Mouse (Mus musculus) hindbrain, embryonic 11.5 days (tissue): ENCODE measurements around the gene Kcnj14. TPM values are rescaled to one million over a fixed set of nuclear protein-coding genes. Genes with fewer than 3 reads are reported as not detected.
A peak's percentile ranks its signal among the peaks of the same experiment; 100 is the strongest.

ENCODE experiments used
- ATAC-seq: fragments of 200-750 bp; cut with Nextera tagmentation; 2 replicates; pipeline ENCODE4 v1.8.0; 2017; ENCODE audit warnings: mild to moderate bottlenecking, moderate TSS enrichment, moderate library complexity; ENCODE audit not compliant: low FRiP score
- DNase-seq: peaks from one replicate; pipeline ENCODE4 v3.0.0-alpha.2; 2015; ENCODE audit warnings: low spot score
- H3K27ac ChIP-seq: fragments of 300-500 bp; sonication (generic); 2 replicates; pipeline ENCODE4 v1.5.1; 2014; ENCODE audit warnings: mild to moderate bottlenecking, low read depth, low read length
- H3K27me3 ChIP-seq: fragments of 300-500 bp; sonication (generic); 2 replicates; pipeline ENCODE4 v1.6.1; 2014; ENCODE audit warnings: mild to moderate bottlenecking, low read length, moderate library complexity, mixed read lengths; ENCODE audit not compliant: control insufficient read depth, insufficient read depth
- H3K36me3 ChIP-seq: fragments of 300-500 bp; sonication (generic); 2 replicates; pipeline ENCODE4 v1.6.1; 2014; ENCODE audit warnings: mild to moderate bottlenecking, low read length, moderate library complexity, mixed read lengths; ENCODE audit not compliant: control insufficient read depth, insufficient read depth
- H3K4me1 ChIP-seq: fragments of 300-500 bp; sonication (generic); replicated peaks from 2 replicates; pipeline ENCODE4 v1.6.1; 2014; ENCODE audit warnings: low read length, mixed read lengths; ENCODE audit not compliant: control insufficient read depth, insufficient read depth
- H3K4me2 ChIP-seq: fragments of 300-500 bp; sonication (generic); replicated peaks from 2 replicates; pipeline ENCODE4 v1.6.1; 2014; ENCODE audit warnings: mild to moderate bottlenecking, low read depth, low read length
- H3K4me3 ChIP-seq: fragments of 300-500 bp; sonication (generic); 2 replicates; pipeline ENCODE4 v1.5.1; 2014; ENCODE audit warnings: low read depth, low read length
- H3K9ac ChIP-seq: fragments of 300-500 bp; sonication (generic); 2 replicates; pipeline ENCODE4 v1.6.1; 2014; ENCODE audit warnings: low read depth, low read length
- H3K9me3 ChIP-seq: fragments of 300-500 bp; sonication (generic); 2 replicates; pipeline ENCODE4 v1.6.1; 2016; ENCODE audit warnings: low read length; ENCODE audit not compliant: control insufficient read depth
- WGBS: fragments of 180-500 bp; shearing (Covaris S2); extraction: QIAGEN DNeasy Blood & Tissue Kit; methylation state at CpG from one replicate; pipeline ENCODE4 v1.1.7; 2014; 5-methylcytosine and 5-hydroxymethylcytosine counted together
- polyA plus RNA-seq: library from polyadenylated mRNA; unstranded; fragments of >200 nt; fragmentation: Nextera tagmentation; extraction: Ambion mirVana; gene quantifications from 2 replicates; pipeline ENCODE4 v1.2.1, GENCODE M21; 2014

The Kcnj14 gene
- polyA plus RNA-seq, 1 experiment from 2014 or later: 0.48 TPM

DNA sequence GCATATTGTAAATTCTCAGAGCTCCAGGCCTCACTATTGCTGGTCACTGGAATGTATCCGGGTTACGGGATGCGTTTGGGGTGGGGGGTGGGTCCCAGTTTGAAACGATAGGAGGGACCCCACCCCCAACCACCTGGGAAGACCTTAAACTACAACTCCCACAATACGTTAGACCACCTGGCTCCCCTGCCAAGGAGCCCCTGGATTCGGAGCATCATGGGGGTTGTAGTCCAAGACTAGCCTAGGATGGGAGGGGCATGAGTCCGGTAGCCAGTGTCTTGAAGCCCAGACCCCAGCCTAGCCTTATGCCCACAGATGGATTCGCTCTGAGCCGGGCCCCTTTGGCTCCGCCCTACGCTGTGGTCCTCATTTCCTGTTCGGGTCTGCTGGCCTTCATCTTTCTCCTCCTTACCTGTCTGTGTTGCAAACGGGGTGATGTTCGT, 38.4 kb downstream of the Kcnj14 start:
- H3K4me1 ChIP-seq: peaks cover 6% of the 10 kb centered on the region; the same call in 1 of the 2 replicates
- H3K9me3 ChIP-seq: no peaks in the 10 kb centered on the region
- ATAC-seq (peak; percentile 66), DNase-seq (peak; percentile 86)
- no peaks in the 10 kb centered on the region for H3K27me3 ChIP-seq
- H3K27ac ChIP-seq: peak overlapping the region; percentile 89
- peak overlapping the region; percentile 79 for H3K4me2 ChIP-seq
- H3K4me3 ChIP-seq: peak overlapping the region; percentile 77
- H3K9ac ChIP-seq: peak overlapping the region; percentile 86
- peaks cover 11% of the 10 kb centered on the region for H3K36me3 ChIP-seq
- under 1% methylated on average over 14 of the region's 14 CpGs for WGBS

DNA sequence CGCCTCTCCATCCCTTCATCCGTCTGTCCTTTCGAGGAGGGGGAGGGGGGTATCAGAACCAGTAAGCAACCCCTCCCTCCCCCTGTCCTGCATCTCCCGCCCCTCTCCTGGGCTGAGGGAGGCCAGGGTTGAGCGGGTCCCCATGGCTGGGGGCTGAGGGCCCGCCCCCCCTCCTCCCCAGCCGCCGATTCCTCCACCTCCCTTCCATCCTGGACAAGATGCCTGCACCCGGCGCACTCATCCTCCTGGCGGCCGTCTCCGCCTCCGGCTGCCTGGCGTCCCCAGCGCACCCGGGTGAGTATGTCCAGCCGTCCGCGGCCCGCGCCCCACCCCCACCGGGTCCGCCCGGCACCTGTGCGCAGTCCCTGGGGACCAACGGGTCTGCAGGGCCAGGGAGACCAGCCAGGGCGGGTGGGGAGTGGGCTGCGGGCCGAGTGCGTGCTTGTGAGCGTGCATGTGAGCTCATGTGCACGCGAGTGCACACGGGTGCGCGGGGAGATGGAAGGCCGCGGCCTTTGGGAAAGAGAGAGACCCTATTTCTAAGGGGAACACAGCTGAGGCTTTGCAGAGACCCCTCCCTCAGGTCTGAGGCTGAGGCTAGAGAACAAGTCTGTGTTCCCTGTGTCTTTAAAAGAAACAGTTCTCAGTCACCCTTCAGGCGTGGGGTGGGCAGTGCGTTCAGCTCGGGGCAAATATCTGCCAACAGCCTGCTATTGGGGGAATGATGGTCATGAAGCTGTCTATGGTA, 39.0 kb downstream of the Kcnj14 start:
- peak overlapping the region; percentile 79 for H3K4me2 ChIP-seq
- H3K4me3 ChIP-seq: peak overlapping the region; percentile 77
- peaks cover 6% of the 10 kb centered on the region; the same call in 1 of the 2 replicates for H3K4me1 ChIP-seq
- DNase-seq (no peak), ATAC-seq (peak; percentile 67)
- peaks cover 11% of the 10 kb centered on the region for H3K36me3 ChIP-seq
- no peaks in the 10 kb centered on the region for H3K9me3 ChIP-seq
- H3K27ac ChIP-seq: peak overlapping the region; percentile 89
- H3K9ac ChIP-seq: peak overlapping the region; percentile 86
- WGBS: under 1% methylated on average over 35 of the region's 42 CpGs
- H3K27me3 ChIP-seq: no peaks in the 10 kb centered on the region

DNA sequence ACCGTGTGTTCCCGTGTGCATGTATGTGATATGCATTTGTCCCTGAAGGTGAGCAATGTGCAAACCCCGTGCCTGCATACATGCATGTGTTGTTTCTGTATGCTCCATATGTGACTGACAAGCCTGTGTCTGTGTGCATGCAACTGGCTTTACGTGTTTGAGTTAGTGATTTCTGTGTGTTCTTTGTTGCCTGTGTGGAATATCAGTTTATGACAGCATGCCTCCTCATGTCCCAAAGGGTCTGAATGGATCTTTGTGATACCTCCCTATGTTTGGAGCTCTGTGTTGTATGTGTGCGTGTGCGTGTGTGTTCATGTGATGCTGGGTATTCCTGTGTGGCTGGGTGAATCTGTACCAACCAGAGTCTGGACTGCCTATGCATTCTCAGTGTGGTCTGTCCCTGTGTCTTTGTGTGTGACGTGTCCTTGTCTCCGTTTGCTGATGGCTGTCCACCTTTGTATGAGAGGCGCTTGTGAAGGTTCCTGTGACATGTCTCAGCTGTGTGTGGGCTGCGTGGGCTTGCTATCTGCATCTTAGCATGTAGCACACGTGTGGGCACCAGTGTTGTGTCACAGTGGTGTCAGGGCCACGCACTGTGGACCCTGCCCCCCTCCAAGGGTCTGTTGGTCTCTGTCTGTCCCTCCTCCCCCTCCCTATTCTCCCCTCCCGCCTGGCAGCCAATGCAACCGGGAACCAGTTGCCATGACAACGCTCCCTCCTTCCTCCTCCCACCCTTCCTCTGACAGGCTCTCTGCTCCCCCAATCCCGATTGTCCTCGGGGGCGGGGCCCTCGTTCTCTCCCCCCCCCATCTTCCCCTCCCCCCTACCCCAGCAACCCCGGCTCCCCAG, 39.8 kb downstream of the Kcnj14 start, which contains the start of gene Sult2b1:
Sult2b1 (minus strand) TSS at position 146 of the 849 bp plus-strand sequence.
- no peaks in the 10 kb centered on the region for H3K27me3 ChIP-seq
- ATAC-seq: peak; percentile 78
- H3K9ac ChIP-seq: peak within 1 kb of the TSS; percentile 86
- WGBS: 23% methylated on average over 19 of the region's 20 CpGs
- peak within 1 kb of the TSS; percentile 89 for H3K27ac ChIP-seq
- H3K4me1 ChIP-seq: peaks cover 6% of the 10 kb centered on the region; the same call in 1 of the 2 replicates
- DNase-seq: peak; percentile 96
- H3K4me3 ChIP-seq: peak within 1 kb of the TSS; percentile 77
- H3K4me2 ChIP-seq: peak within 1 kb of the TSS; percentile 79
- peaks cover 6% of the 10 kb centered on the region for H3K36me3 ChIP-seq
- no peaks in the 10 kb centered on the region for H3K9me3 ChIP-seq

DNA sequence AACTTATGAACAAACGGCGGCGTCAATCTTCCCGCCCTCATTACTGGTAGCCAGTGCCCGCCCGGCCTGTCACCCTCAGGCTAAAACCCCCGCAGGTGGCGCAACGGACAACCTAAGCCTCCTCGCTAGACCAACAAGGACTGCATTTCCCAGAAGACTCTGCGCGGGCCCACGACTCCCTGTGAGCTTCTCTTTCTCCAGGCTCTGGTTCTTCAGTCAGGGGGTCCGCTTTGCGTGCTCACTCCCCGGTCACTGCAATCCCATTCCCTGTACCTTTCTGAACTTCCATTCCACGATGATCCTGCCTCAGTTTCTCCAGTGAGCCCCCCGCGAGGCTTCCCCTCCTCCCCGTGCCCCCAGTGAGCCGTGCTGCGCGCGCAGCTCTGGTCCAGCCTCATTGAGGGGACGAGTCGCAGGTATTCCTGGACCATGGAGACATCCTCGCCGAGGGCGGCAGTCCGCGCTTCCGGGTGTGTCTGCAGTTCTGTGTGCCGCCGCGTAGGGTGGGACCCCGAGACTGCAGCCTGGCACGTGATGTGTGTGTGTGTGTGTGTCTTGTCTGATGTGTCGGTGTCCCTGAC, 41.0 kb downstream of the Kcnj14 start, which contains the start of gene Lmtk3:
Lmtk3 (plus strand) TSS at position 228 of the 581 bp plus-strand sequence.
- peak within 1 kb of the TSS; percentile 54 for H3K4me2 ChIP-seq
- no peaks in the 10 kb centered on the region for H3K36me3 ChIP-seq
- ATAC-seq: peak; percentile 31
- H3K27me3 ChIP-seq: no peaks in the 10 kb centered on the region
- peak within 1 kb of the TSS; percentile 89 for H3K27ac ChIP-seq
- under 1% methylated on average over 38 of the region's 38 CpGs for WGBS
- DNase-seq: peak; percentile 81
- H3K9ac ChIP-seq: peak within 1 kb of the TSS; percentile 60
- H3K9me3 ChIP-seq: no peaks in the 10 kb centered on the region
- peaks cover 6% of the 10 kb centered on the region; the same call in 1 of the 2 replicates for H3K4me1 ChIP-seq
- H3K4me3 ChIP-seq: peak within 1 kb of the TSS; percentile 77

DNA sequence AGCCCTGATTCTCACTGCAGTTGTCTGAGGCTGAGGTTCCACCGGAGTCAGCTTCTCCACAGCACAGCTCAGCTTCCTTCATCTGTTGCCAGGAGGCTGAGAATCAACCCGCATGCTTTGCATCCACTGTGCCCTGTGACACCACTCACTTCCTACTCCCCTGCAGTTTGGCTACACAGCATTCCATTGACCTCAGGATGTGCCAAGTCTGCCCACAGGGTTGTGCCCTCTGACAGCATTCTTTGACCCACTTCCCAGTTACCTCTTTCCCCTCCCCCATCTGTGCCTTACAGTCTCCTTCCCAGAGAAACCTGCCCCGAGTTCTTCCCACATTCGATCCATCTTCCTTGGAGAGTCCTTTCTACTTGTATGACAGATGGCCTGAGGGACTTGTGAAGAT, 42.3 kb downstream of the Kcnj14 start:
- Histone ChIP-seq H3K36me3 (no peaks in the 10 kb centered on the region), H3K4me2 (no peak overlapping the region), H3K27me3 (0 out of 2 replicates have a peak, but pooled peaks cover 2% of the 10 kb centered on the region), H3K4me3 (no peak overlapping the region), H3K9ac (no peak overlapping the region), H3K9me3 (no peaks in the 10 kb centered on the region), H3K4me1 (peaks cover 6% of the 10 kb centered on the region; the same call in 1 of the 2 replicates), H3K27ac (no peak overlapping the region)
- ATAC-seq (no peak), DNase-seq (no peak)
- 78% methylated on average over 4 of the region's 4 CpGs for WGBS

DNA sequence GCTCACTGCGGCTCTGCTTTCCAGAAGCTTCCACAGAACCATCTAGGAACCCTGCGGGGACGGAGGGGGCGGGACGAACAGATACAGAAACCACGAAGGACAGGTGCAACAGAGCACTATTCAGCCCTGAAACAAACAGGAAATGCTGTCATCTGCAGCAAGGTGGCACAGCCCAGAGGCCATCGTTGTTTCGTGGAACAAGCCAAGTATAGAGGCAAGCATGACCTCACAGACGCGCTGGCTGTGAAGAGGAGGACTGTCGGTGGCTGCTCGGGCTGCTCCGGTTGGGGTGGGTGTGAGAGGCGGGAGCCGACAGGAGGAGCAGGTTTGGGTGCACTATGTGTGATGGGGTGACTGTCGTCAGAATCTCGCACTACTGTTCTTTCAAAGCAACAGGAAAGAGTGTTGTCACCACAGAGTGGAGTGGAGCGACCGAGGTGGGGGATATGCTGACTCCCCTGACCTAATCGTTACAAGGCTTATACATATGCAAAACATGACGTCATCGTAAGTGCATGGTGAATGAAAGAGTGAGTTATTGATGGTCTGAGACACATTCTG, 45.4 kb downstream of the Kcnj14 start:
- Histone ChIP-seq H3K27ac (no peak overlapping the region), H3K9me3 (no peaks in the 10 kb centered on the region), H3K4me2 (no peak overlapping the region; the same call in 1 of the 2 replicates), H3K4me3 (no peak overlapping the region), H3K4me1 (no peaks in the 10 kb centered on the region; the same call in 1 of the 2 replicates), H3K36me3 (no peaks in the 10 kb centered on the region), H3K9ac (0 out of 2 replicates have a peak overlapping the region, but pooled peaks have one; percentile 23), H3K27me3 (0 out of 2 replicates have a peak, but pooled peaks cover 2% of the 10 kb centered on the region)
- 20% methylated on average over 22 of the region's 22 CpGs for WGBS
- ATAC-seq (no peak), DNase-seq (no peak)

DNA sequence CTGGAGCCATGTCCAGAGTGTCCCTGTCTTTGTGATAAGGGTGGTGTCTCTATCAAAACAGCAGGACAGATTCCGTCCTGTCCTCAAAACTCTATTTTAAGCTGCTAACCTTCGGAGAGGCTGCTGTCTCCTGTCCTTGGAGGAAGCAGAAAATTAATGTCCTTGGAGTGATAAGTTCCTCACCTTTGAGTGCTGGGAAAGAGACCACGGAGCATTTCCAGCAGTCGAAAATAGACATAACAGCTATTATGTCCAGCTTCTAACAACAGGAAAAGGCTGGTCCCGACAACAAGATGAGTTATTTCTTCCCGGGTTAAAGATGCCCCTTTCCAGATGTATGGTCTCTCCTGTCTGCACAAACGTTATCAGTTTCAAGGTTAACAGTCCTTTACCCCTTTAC, 49.3 kb downstream of the Kcnj14 start:
- no peaks in the 10 kb centered on the region for H3K36me3 ChIP-seq
- ATAC-seq: no peak
- no peak overlapping the region for H3K27ac ChIP-seq
- no peak overlapping the region for H3K9ac ChIP-seq
- H3K4me1 ChIP-seq: no peaks in the 10 kb centered on the region
- H3K9me3 ChIP-seq: no peaks in the 10 kb centered on the region
- H3K4me3 ChIP-seq: no peak overlapping the region
- no peak overlapping the region for H3K4me2 ChIP-seq
- H3K27me3 ChIP-seq: 0 out of 2 replicates have a peak, but pooled peaks cover 2% of the 10 kb centered on the region
- no peak for DNase-seq
- WGBS: 82% methylated on average over 7 of the region's 7 CpGs

DNA sequence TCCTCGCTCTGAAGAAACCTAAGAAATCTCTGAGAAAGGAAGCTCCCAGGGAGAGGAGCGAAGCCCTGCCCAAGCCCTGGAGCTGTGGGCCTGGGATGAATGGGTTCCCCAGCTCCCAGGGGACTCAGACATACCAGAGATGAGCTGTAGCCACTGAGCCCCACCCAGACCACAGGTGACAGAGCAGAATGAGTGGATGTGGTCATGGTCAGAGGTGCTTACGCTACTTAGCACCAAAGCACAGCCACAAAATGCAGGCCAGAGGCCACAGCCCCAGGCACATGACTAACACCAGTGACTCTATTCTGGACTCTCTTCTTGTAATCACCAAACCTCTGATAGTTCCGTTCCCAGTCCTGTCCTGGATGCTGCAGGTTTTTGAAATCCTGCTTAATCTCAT, 53.5 kb downstream of the Kcnj14 start:
- ATAC-seq (no peak), DNase-seq (no peak)
- Histone ChIP-seq H3K4me3 (no peak overlapping the region), H3K4me1 (no peaks in the 10 kb centered on the region), H3K9me3 (no peaks in the 10 kb centered on the region), H3K4me2 (no peak overlapping the region), H3K27ac (no peak overlapping the region), H3K27me3 (no peaks in the 10 kb centered on the region), H3K36me3 (no peaks in the 10 kb centered on the region), H3K9ac (no peak overlapping the region)
- 73% methylated on average over 4 of the region's 4 CpGs for WGBS
